Mouse (Mus musculus) heart, embryonic 13.5 days (tissue): ENCODE measurements around the gene Fbxo44. TPM values are rescaled to one million over a fixed set of nuclear protein-coding genes. Genes with fewer than 3 reads are reported as not detected.
"Not testable (repeated sequence)": the region's sequence is repeated elsewhere in the genome, so short reads cannot be mapped to it uniquely, and the experiment has no call there.

ENCODE experiments used
- ATAC-seq: fragments of 200-750 bp; cut with Nextera tagmentation; 2 replicates; pipeline ENCODE4 v1.8.0; 2017; ENCODE audit warnings: moderate TSS enrichment; ENCODE audit not compliant: insufficient number of reproducible peaks, low FRiP score, low TSS enrichment; ENCODE audit errors: extremely low read depth
- H3K27ac ChIP-seq: fragments of 300-500 bp; sonication (generic); replicated peaks from 2 replicates; pipeline ENCODE4 v1.5.1; 2015; ENCODE audit warnings: moderate library complexity, mild to moderate bottlenecking, inconsistent platforms
- H3K27me3 ChIP-seq: fragments of 300-500 bp; sonication (generic); replicated peaks from 2 replicates; pipeline ENCODE4 v1.6.1; 2015; ENCODE audit warnings: mild to moderate bottlenecking, inconsistent platforms
- H3K36me3 ChIP-seq: fragments of 300-500 bp; sonication (generic); 2 replicates; pipeline ENCODE4 v1.6.1; 2015; ENCODE audit warnings: mild to moderate bottlenecking, inconsistent platforms
- H3K4me1 ChIP-seq: fragments of 300-500 bp; sonication (generic); 2 replicates; pipeline ENCODE4 v1.6.1; 2015; ENCODE audit warnings: inconsistent platforms
- H3K4me2 ChIP-seq: fragments of 300-500 bp; sonication (generic); 2 replicates; pipeline ENCODE4 v1.6.1; 2015; ENCODE audit warnings: inconsistent platforms, mild to moderate bottlenecking, moderate library complexity
- H3K4me3 ChIP-seq: fragments of 300-500 bp; sonication (generic); 2 replicates; pipeline ENCODE4 v1.5.1; 2015; ENCODE audit warnings: moderate library complexity, mild to moderate bottlenecking, inconsistent platforms
- H3K9ac ChIP-seq: fragments of 300-500 bp; sonication (generic); 2 replicates; pipeline ENCODE4 v1.6.1; 2015; ENCODE audit warnings: inconsistent platforms, mild to moderate bottlenecking, moderate library complexity
- H3K9me3 ChIP-seq: fragments of 300-500 bp; sonication (generic); 2 replicates; pipeline ENCODE4 v1.6.1; 2016; ENCODE audit warnings: inconsistent platforms
- WGBS: fragments of 180-500 bp; shearing (Covaris S2); methylation state at CpG from one replicate; pipeline ENCODE4 v1.1.7; 2015; ENCODE audit warnings: mixed read lengths; 5-methylcytosine and 5-hydroxymethylcytosine counted together
- polyA plus RNA-seq: library from polyadenylated mRNA; unstranded; fragments of >200 nt; fragmentation: Nextera tagmentation; extraction: Ambion mirVana; gene quantifications from 2 replicates; pipeline ENCODE4 v1.2.1, GENCODE M21; 2015

Gene Fbxo44
- polyA plus RNA-seq, result 20.9 and 26.9 TPM in 2 replicates

DNA sequence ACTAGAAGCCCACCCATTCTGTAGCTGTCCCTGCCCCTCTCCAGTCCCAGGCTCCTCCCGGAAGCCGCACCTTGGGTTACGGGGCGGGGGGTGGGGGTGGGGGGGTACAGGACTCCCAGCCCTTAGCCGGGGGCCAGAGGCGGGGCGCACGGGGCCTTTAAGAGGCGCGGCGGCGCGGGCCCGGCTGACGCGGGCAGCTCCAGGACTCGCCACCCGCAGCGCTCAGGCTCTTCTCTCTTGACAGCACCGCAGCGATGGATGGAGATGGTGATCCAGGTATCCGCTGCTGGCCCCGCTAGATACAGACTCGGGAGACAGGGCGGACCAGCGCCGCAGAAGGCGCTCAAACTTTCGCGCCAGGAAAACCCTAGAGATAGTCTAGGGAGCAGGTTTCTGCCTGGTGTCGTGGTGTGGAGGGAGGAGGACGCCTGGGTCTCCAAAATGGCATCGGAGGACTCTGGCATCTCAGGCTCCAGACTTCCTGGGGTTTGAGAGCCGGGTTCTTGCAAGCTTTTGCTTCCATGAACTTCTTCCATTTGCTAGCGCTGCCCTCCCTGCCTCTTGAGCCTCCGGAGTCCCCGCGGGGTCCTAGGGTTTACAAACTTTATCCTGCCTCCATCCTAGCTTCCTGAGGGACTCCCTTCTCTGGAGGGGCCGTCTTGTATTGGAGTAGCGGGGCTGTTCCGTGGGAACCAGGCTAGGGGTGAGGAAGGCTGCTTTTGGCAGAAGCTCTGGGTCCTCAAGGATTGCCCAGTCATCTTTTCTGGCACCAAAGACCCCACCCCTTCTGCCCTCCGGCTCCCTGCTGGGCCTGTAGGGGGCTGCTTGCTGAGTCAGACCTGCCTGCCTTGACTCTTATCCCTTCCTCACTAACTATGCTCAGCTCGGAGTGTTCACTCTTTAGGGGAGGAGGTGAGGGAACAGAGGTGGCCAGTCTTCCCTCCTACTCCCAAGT, at the start of gene Fbxo44, which contains the start of gene Fbxo2:
Gene Fbxo44, minus strand, starts transcription at position 47 of the 955 bp plus-strand sequence.
Gene Fbxo2, plus strand, starts transcription at position 186 of the 955 bp plus-strand sequence.
- Histone ChIP-seq H3K9ac (peak within 1 kb of the TSS; percentile 87), H3K27me3 (peaks cover 68% of the 10 kb centered on the region), H3K4me3 (peak within 1 kb of the TSS; percentile 74), H3K9me3 (no peaks in the 10 kb centered on the region), H3K27ac (peak within 1 kb of the TSS; percentile 65), H3K4me2 (peak within 1 kb of the TSS; percentile 95), H3K4me1 (peaks cover 38% of the 10 kb centered on the region), H3K36me3 (peaks cover 23% of the 10 kb centered on the region)
- WGBS, result 2% methylated on average over 41 of the region's 43 CpGs
- peak; percentile 21 for ATAC-seq

DNA sequence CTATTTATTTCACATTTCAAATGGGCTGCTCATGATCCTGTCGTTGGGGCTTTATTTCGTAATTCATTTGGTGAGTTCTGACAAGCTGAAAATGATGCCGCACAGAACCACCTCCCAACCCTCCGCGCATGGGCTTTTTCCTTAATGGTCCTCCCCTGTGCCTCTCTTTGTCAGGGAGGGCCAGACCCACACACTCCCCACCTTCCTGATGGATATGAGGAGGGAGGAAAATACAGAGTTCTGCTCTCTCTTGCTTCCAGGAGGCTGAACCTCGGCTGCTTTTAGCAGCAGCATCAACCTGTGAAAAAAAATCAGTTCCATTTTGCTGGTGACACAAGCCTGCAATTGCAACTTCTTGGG, 44.6 kb upstream of the Fbxo44 start:
- H3K4me2 ChIP-seq, result peak overlapping the region; percentile 46; the same call in 1 of the 2 replicates
- no peak overlapping the region for H3K9ac ChIP-seq
- no peak for ATAC-seq
- H3K4me1 ChIP-seq, result no peaks in the 10 kb centered on the region
- H3K27ac ChIP-seq, result no peak overlapping the region
- H3K9me3 ChIP-seq, result no peaks in the 10 kb centered on the region
- peaks cover 11% of the 10 kb centered on the region for H3K27me3 ChIP-seq
- H3K36me3 ChIP-seq, result no peaks in the 10 kb centered on the region
- H3K4me3 ChIP-seq, result no peak overlapping the region
- 51% methylated on average over 6 of the region's 6 CpGs for WGBS

DNA sequence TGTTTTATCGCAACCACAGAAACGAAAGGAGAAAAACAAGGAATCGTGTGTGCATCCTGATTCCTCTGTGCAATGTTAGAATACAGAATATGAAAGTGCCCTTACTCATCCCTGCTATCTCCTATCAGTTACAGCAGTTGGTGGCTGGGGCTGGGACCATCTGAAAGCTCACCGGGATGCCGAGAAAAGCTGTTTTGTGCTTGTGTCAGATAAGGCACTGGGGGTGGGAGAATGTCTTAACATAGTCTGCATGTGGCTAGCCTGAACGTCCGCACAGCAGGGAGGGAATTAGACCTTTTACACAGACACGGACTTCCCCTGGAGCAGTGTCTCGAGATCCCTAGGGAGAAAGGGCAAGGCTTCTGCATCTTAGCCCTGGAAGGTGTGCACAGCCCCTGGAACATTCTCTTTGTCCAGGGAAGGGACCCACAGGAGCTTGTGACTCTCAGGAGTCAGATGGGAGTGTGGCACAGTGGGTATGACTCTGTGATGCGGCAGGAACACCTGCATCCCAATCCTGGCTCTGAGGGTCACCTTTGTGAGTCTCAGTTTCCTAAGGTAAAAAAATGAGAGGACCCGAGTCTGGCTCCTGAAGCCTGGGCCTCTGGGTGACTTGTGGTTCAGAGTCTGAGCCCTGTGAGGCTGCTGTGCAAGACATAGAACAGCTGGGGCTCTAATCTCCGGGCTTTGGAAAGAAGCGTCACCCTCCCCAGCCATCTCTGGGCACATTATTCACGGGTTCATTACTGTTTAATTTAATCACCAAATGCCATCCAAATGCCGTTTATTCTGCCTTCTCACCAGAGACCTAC, 44.0 kb upstream of the Fbxo44 start:
- Histone ChIP-seq H3K36me3 (no peaks in the 10 kb centered on the region), H3K4me3 (no peak overlapping the region), H3K9ac (no peak overlapping the region), H3K4me1 (no peaks in the 10 kb centered on the region), H3K9me3 (no peaks in the 10 kb centered on the region), H3K27ac (no peak overlapping the region; the same call in 1 of the 2 replicates), H3K27me3 (peaks cover 13% of the 10 kb centered on the region), H3K4me2 (peak overlapping the region; percentile 46)
- ATAC-seq, result no peak; the same call in 1 of the 2 replicates
- WGBS, result 40% methylated on average over 15 of the region's 15 CpGs

DNA sequence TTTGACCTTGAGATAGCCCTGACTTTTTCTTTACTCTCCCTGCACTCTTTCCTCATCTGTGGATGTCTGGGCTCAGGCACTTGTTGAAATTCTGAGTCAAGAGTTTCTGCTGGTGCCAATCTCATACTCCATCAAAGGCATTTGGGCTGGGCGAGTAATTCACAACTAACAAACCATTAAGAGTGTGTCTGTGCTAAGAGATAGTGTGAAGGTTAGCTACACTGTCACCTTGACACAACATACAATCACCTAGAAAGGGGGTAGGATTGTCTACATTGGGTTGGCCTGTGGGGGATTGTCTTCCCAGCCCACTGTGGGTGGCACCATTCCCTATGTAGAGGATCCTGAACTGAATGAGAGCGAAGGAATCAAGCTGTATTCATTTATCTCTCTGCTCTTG, 43.3 kb upstream of the Fbxo44 start:
- Histone ChIP-seq H3K27ac (no peak overlapping the region), H3K9me3 (no peaks in the 10 kb centered on the region), H3K36me3 (no peaks in the 10 kb centered on the region), H3K4me2 (peak overlapping the region; percentile 46; the same call in 1 of the 2 replicates), H3K27me3 (peaks cover 20% of the 10 kb centered on the region), H3K4me3 (no peak overlapping the region), H3K4me1 (no peaks in the 10 kb centered on the region), H3K9ac (no peak overlapping the region)
- 76% methylated on average over 2 of the region's 2 CpGs for WGBS
- no peak for ATAC-seq

DNA sequence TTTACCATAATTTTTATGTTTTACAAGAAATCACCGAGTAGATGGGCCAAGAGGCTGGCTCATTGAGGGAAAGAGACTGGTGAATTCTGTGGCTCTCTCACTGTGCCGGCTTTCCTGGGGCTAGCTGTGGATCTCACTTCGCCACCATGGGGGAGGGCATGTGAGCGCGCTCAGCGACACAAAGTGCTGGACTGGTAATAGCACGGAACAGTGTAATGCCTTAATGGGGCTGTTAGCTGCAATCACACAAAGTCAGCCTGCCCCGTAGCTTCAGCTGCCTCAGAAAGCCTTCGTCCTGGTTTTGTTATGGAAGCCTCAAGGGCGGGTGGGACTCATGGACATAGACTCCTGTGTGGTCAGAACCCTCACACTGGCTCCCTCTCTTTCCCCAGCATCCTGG, 38.4 kb upstream of the Fbxo44 start:
- H3K36me3 ChIP-seq, result no peaks in the 10 kb centered on the region

DNA sequence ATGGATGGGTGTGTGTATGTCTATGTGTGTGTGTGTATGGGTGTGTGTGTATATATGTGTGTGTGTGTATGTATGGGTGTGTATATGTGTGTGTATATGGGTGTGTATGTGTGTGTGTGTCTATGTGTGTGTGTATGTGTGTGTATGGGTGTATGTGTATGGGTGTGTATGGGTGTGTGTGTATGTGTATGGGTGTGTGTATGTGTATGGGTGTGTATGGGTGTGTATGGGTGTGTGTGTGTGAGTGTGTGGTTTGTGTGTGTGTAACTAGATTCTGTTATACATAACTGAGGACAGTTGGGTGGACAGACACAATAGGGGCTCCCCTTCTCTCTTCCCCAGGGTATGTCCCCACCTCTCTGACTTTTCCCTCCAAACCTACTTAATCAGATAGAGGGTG, 34.1 kb upstream of the Fbxo44 start:
- Histone ChIP-seq H3K4me3 (no peak overlapping the region), H3K4me1 (peaks cover 2% of the 10 kb centered on the region; the same call in 1 of the 2 replicates), H3K27ac (no peak overlapping the region), H3K27me3 (peaks cover 32% of the 10 kb centered on the region), H3K9ac (no peak overlapping the region), H3K36me3 (no peaks in the 10 kb centered on the region), H3K9me3 (no peaks in the 10 kb centered on the region), H3K4me2 (no peak overlapping the region)
- ATAC-seq, result no peak

More for the DNA sequence above, 38.4 kb upstream of the Fbxo44 start:
- Histone ChIP-seq H3K4me3 (no peak overlapping the region), H3K27ac (no peak overlapping the region), H3K4me1 (no peaks in the 10 kb centered on the region), H3K27me3 (peaks cover 31% of the 10 kb centered on the region), H3K9me3 (no peaks in the 10 kb centered on the region), H3K9ac (no peak overlapping the region), H3K4me2 (no peak overlapping the region)
- 48% methylated on average over 10 of the region's 10 CpGs for WGBS
- no peak for ATAC-seq

DNA sequence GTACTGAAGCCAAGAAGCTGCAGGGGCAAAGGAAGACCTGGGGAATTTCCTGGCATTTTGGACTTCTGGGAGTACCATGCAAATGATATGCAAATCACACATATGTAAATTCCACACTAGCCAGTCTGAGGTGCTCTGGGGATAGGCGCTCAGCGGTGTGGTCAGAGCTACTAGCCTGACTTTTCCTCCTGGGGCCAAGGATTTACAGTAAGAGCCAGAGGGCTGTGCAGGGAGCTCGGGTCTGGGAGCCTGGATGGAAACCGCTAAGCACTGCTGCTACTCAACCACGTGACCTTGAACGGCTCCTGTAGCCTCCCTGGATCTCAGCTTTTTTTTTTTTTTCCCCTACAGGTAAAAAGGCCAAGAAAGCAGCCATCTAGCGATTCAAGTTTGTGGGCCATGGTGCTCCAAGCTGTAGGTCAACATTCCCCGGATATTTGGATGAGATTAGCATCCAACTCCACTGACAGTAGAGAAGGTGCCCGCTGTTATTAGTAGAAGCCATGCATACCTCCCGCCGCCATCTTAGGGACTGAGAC, 32.5 kb upstream of the Fbxo44 start:
- H3K27ac ChIP-seq, result no peak overlapping the region
- peaks cover 22% of the 10 kb centered on the region for H3K27me3 ChIP-seq
- no peaks in the 10 kb centered on the region for H3K36me3 ChIP-seq
- no peak overlapping the region for H3K4me3 ChIP-seq
- no peak overlapping the region for H3K4me2 ChIP-seq
- H3K9ac ChIP-seq, result no peak overlapping the region
- peaks cover 2% of the 10 kb centered on the region; the same call in 1 of the 2 replicates for H3K4me1 ChIP-seq
- 25% methylated on average over 11 of the region's 11 CpGs for WGBS
- no peaks in the 10 kb centered on the region for H3K9me3 ChIP-seq
- no peak for ATAC-seq

DNA sequence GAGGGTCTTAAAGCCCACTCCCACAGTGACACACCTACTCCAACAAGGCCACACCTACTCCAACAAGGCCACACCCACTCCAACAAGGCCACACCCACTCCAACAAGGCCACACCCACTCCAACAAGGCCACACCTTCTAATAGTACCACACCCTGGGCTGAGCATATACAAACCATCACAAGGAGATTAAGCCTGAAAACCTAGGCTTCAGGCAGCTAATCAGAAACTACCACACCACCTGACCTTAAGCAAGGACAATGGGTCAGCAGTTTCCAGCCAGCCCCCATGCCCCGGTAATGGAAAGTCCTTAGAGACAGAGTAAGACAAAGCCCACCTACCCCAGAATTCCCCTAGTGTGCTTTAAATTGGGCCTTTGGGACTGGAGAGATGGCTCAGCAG, 28.5 kb upstream of the Fbxo44 start:
- H3K9ac ChIP-seq, H3K4me1 ChIP-seq, H3K9me3 ChIP-seq, H3K4me3 ChIP-seq, H3K36me3 ChIP-seq, H3K4me2 ChIP-seq, ATAC-seq, H3K27ac ChIP-seq: not testable (repeated sequence)
- whole genome bisulfite sequencing, result 84% methylated on average over 1 of the region's 1 CpGs
- peaks cover 29% of the 10 kb centered on the region; the same call in 1 of the 2 replicates for H3K27me3 ChIP-seq

DNA sequence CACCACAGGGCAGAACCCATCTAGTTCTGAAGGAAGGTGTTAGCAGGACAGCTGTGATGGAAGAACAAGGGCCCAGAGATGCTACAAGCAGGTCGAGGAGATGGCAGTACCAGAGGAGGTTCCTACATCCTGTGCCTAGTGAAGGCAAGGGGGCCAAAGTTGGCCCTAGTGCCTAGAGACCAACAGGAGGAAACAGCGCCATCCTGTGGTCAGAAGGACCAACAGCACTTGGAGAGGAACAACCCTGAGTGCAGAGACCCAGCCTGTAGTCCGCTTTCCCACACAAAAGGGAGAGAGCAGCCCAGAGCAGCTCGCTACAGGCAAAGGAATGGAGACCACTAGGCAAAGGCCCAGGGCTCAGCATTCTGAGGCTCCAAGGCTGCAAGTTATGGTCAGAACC, 25.5 kb upstream of the Fbxo44 start:
- H3K4me1 ChIP-seq, result no peaks in the 10 kb centered on the region
- 60% methylated on average over 4 of the region's 4 CpGs for WGBS

DNA sequence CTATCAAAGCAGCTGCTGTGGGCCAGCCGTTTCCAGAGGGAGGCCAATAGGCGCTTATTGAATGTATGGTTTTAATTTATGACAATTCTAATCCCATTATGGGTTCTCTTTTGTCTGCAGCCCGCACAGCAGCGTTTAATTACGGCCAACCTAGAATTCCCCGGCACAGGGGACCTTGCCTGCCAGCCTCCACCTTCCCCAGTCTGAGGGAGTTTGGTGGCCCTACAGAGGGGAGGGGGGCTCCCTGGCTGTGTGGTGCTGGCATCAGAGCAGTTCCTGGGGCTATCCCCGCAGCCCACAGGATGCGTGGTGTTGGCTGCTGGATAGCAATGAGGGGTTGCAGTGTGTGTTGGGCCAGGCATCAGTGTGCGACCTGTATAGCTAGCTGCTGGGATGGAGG, 24.3 kb upstream of the Fbxo44 start:
- WGBS, result 66% methylated on average over 9 of the region's 9 CpGs
- Histone ChIP-seq H3K4me2 (no peak overlapping the region), H3K36me3 (no peaks in the 10 kb centered on the region), H3K9me3 (no peaks in the 10 kb centered on the region), H3K4me3 (no peak overlapping the region), H3K9ac (no peak overlapping the region), H3K27ac (no peak overlapping the region), H3K4me1 (no peaks in the 10 kb centered on the region), H3K27me3 (peaks cover 54% of the 10 kb centered on the region)
- ATAC-seq, result no peak

More for the DNA sequence above, 25.5 kb upstream of the Fbxo44 start:
- no peaks in the 10 kb centered on the region for H3K9me3 ChIP-seq
- H3K9ac ChIP-seq, result no peak overlapping the region
- peaks cover 46% of the 10 kb centered on the region for H3K27me3 ChIP-seq
- H3K27ac ChIP-seq, result no peak overlapping the region
- no peaks in the 10 kb centered on the region for H3K36me3 ChIP-seq
- H3K4me3 ChIP-seq, result no peak overlapping the region
- no peak overlapping the region for H3K4me2 ChIP-seq
- no peak for ATAC-seq

DNA sequence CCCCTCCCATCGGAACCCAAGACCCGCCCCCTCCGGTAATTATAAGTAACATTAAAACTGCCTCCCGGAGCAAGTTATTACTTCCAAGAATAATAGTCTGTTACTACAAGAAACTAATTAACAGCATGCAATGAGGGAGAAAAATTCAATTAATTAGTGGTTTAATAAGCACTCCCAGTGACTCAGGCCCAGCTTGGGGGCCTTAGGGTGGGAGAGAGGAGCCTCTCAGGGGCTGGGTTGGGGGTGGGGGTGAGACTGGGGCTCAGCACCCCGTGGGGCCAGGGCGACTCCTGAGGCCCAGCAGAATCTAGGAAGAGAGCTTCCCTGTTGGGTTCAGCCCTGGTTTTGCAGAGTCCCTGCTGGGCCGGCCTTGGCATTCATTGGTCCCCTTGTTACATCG, 22.1 kb upstream of the Fbxo44 start:
- no peaks in the 10 kb centered on the region for H3K36me3 ChIP-seq
- H3K4me1 ChIP-seq, result no peaks in the 10 kb centered on the region
- ATAC-seq, result no peak
- WGBS, result 25% methylated on average over 8 of the region's 8 CpGs
- H3K27ac ChIP-seq, result no peak overlapping the region
- H3K27me3 ChIP-seq, result peaks cover 73% of the 10 kb centered on the region
- H3K4me3 ChIP-seq, result no peak overlapping the region
- H3K9me3 ChIP-seq, result no peaks in the 10 kb centered on the region
- H3K9ac ChIP-seq, result no peak overlapping the region
- H3K4me2 ChIP-seq, result no peak overlapping the region
